Mouse (Mus musculus) left cerebral cortex, adult 8-10 months (tissue): ENCODE measurements around the gene Gpr82. TPM values are rescaled to one million over a fixed set of nuclear protein-coding genes. Genes with fewer than 3 reads are reported as not detected.
A peak's percentile ranks its signal among the peaks of the same experiment; 100 is the strongest.

Experiments
- DNase-seq, 2 experiments: peaks; one replicate each; pipeline ENCODE4 v3.0.0; 2022; ENCODE audit warnings: low spot score in 2 of 2
- microRNA-seq, 2 experiments: library from miRNA; unstranded; fragments of <30 nt; microRNA quantifications; one replicate each; pipeline ENCODE4 v1.2.0; 2022
- total RNA-seq, 4 experiments: library from RNA; stranded (reverse); gene quantifications; 2 replicates each; pipeline ENCODE4 v1.2.4; 2022

Gene Gpr82
- total RNA-seq, 4 experiments from 2014 or later, result not detected

- DNase-seq, result no peak
Observed at GRCm38 (mm10) chrX:13691865-13692264, 30.7 kb downstream of the Gpr82 start.

DNA sequence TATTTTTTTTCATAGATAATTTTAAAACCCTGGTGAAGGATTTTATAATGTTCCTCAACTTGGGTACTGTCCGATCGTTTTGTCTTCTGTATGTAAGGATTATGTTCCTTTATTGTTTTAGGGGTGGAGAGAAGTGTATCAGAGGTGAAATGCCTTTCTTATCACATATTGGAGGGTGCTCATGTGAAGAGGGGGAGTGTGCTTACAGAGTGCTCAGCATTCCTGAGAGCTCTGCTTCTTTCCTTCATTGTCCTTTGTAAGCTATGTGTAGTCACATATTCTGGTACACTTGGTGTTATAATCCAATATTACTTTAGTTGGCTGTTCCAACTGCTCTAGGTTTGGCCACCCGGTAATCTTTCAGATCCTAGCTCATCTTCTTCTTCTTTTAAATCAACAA, 39.5 kb downstream of the Gpr82 start:
- DNase-seq, result no peak

GRCm38 (mm10) chrX:13705051-13705450, 43.9 kb downstream of the Gpr82 start:
- no peak for DNase-seq

GRCm38 (mm10) chrX:13710174-13710573, 49.0 kb downstream of the Gpr82 start:
- peak in 1 of 2 experiments; percentile 9 for DNase-seq

Small RNA genes within 50 kb of the gene (microRNA-seq; reads per million reads assigned to microRNA genes)
- 0 reads per million in 2 experiments for gene Gm25246

Other genes starting within 250 kb of the Gpr82 start
- under 1 TPM; 0.19 to 0.62 (median 0.42) TPM for gene Nyx, start 195.3 kb upstream of the Gpr82 start, total RNA-seq
- gene Gpr34, start 29.3 kb upstream of the Gpr82 start, total RNA-seq, result 10 to 100 TPM; 11.0 to 45.2 (median 20.5) TPM
- 100 to 1,000 TPM; 102 to 113 (median 107) TPM for gene Cask, start 190.0 kb downstream of the Gpr82 start, total RNA-seq